Mouse (Mus musculus) cerebellum, adult 2 months (tissue): ENCODE results near the gene Rpp25l.

Source experiments
- CTCF ChIP-seq: fragments of 200-500 bp; IDR thresholded peaks from 2 replicates; pipeline ENCODE4 v1.5.1; 2011; ENCODE audit warnings: low read depth, mild to moderate bottlenecking, control low read depth, low read length, moderate library complexity, borderline replicate concordance; ENCODE audit not compliant: insufficient read depth
- POLR2A ChIP-seq: fragments of 200-500 bp; IDR thresholded peaks from 2 replicates; pipeline ENCODE4 v1.6.1; 2011; ENCODE audit warnings: low read length, control low read depth, borderline replicate concordance; ENCODE audit not compliant: insufficient read depth

DNA sequence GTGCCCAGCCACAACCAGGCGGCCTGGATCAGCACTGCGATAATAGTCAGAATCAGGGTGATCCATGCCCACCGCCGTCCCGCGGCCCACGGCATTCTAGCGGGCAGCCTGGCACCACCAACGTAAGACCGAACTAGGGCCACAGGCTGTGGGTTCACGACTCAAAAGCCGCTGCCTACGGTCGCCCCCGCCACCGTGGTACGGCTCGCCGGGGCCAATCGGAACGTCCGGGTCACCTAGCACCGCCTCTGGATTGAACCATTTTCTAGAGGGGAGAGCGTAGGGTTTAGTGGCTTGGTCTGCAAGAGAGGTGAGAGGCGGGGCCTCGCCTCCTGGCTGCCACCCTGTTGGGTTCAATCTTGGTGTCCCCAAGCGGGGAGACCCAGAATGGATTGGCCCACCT lies 27.8 kb upstream of the Rpp25l start:
- TF ChIP-seq CTCF = no peak
- TF ChIP-seq POLR2A = peak; percentile 93
